Mouse (Mus musculus): ENCODE measurements around the gene Erp27. TPM values are rescaled to one million over a fixed set of nuclear protein-coding genes. Genes with fewer than 3 reads are reported as not detected.

Gene Erp27
- polyA plus RNA-seq, 1 experiment from 2014 or later, result not detected

GRCm38 (mm10) chr6:136941051-136942021, 19.4 kb upstream of the Erp27 start, which contains the start of gene Arhgdib:
Gene Arhgdib, minus strand, starts transcription at chr6:136941899.
- no peak within 1 kb of the TSS for H3K9ac ChIP-seq
- DNase-seq (ENCODE audit: low spot score), result no peak
- H3K4me3 ChIP-seq (replicated peaks; ENCODE audit: low read length), result no peak within 1 kb of the TSS
- H3K4me1 ChIP-seq (replicated peaks; ENCODE audit: control insufficient read depth, insufficient read depth, low read length), result no peaks in the 10 kb centered on the region
- peak within 1 kb of the TSS; percentile 22; the same call in 1 of the 2 replicates for H3K27ac ChIP-seq
- 57% methylated on average over 12 of the region's 12 CpGs for WGBS
- ATAC-seq (ENCODE audit: low FRiP score), result no peak
- H3K27me3 ChIP-seq (ENCODE audit: control insufficient read depth, insufficient read depth, low read length), result no peaks in the 10 kb centered on the region
- no peaks in the 10 kb centered on the region for H3K36me3 ChIP-seq (replicated peaks; ENCODE audit: control insufficient read depth, insufficient read depth)
- no peaks in the 10 kb centered on the region for H3K9me3 ChIP-seq (ENCODE audit: control insufficient read depth, low read length)
- H3K4me2 ChIP-seq (replicated peaks), result no peak within 1 kb of the TSS

GRCm38 (mm10) chr6:136940188-136940960, 18.4 kb upstream of the Erp27 start:
- ATAC-seq (ENCODE audit: low FRiP score), result no peak
- Histone ChIP-seq H3K4me1 (replicated peaks; ENCODE audit: control insufficient read depth, insufficient read depth, low read length) (no peaks in the 10 kb centered on the region), H3K36me3 (replicated peaks; ENCODE audit: control insufficient read depth, insufficient read depth) (no peaks in the 10 kb centered on the region), H3K27ac (no peak overlapping the region), H3K4me3 (replicated peaks; ENCODE audit: low read length) (no peak overlapping the region), H3K9me3 (ENCODE audit: control insufficient read depth, low read length) (no peaks in the 10 kb centered on the region), H3K27me3 (ENCODE audit: control insufficient read depth, insufficient read depth, low read length) (no peaks in the 10 kb centered on the region), H3K9ac (no peak overlapping the region), H3K4me2 (replicated peaks) (no peak overlapping the region)
- 76% methylated on average over 11 of the region's 11 CpGs for WGBS
- DNase-seq (ENCODE audit: low spot score), result no peak

GRCm38 (mm10) chr6:136939326-136940187, 17.6 kb upstream of the Erp27 start:
- no peaks in the 10 kb centered on the region for H3K36me3 ChIP-seq (replicated peaks; ENCODE audit: control insufficient read depth, insufficient read depth)
- no peaks in the 10 kb centered on the region for H3K9me3 ChIP-seq (ENCODE audit: control insufficient read depth, low read length)
- DNase-seq (ENCODE audit: low spot score), result no peak
- H3K9ac ChIP-seq, result no peak overlapping the region
- H3K4me2 ChIP-seq (replicated peaks), result no peak overlapping the region
- H3K27me3 ChIP-seq (ENCODE audit: control insufficient read depth, insufficient read depth, low read length), result no peaks in the 10 kb centered on the region
- H3K27ac ChIP-seq, result no peak overlapping the region
- H3K4me1 ChIP-seq (replicated peaks; ENCODE audit: control insufficient read depth, insufficient read depth, low read length), result no peaks in the 10 kb centered on the region
- no peak for ATAC-seq (ENCODE audit: low FRiP score)
- WGBS, result 77% methylated on average over 14 of the region's 14 CpGs
- no peak overlapping the region for H3K4me3 ChIP-seq (replicated peaks; ENCODE audit: low read length)

GRCm38 (mm10) chr6:136938331-136939126, 16.5 kb upstream of the Erp27 start:
- no peaks in the 10 kb centered on the region for H3K4me1 ChIP-seq (replicated peaks; ENCODE audit: control insufficient read depth, insufficient read depth, low read length)
- ATAC-seq (ENCODE audit: low FRiP score) (no peak), DNase-seq (ENCODE audit: low spot score) (no peak)
- H3K4me3 ChIP-seq (replicated peaks; ENCODE audit: low read length), result no peak overlapping the region
- no peak overlapping the region for H3K27ac ChIP-seq
- no peaks in the 10 kb centered on the region for H3K27me3 ChIP-seq (ENCODE audit: control insufficient read depth, insufficient read depth, low read length)
- WGBS, result 79% methylated on average over 18 of the region's 18 CpGs
- no peaks in the 10 kb centered on the region for H3K9me3 ChIP-seq (ENCODE audit: control insufficient read depth, low read length)
- no peak overlapping the region for H3K9ac ChIP-seq
- H3K36me3 ChIP-seq (replicated peaks; ENCODE audit: control insufficient read depth, insufficient read depth), result no peaks in the 10 kb centered on the region
- H3K4me2 ChIP-seq (replicated peaks), result no peak overlapping the region

- DNase-seq (ENCODE audit: low spot score) (no peak), ATAC-seq (ENCODE audit: low FRiP score) (no peak)
- no peak overlapping the region for H3K4me3 ChIP-seq (replicated peaks; ENCODE audit: low read length)
- WGBS, result 91% methylated on average over 3 of the region's 3 CpGs
- H3K27ac ChIP-seq, result no peak overlapping the region
- no peaks in the 10 kb centered on the region for H3K36me3 ChIP-seq (replicated peaks; ENCODE audit: control insufficient read depth, insufficient read depth)
- no peaks in the 10 kb centered on the region for H3K27me3 ChIP-seq (ENCODE audit: control insufficient read depth, insufficient read depth, low read length)
- H3K4me1 ChIP-seq (replicated peaks; ENCODE audit: control insufficient read depth, insufficient read depth, low read length), result no peaks in the 10 kb centered on the region
- H3K4me2 ChIP-seq (replicated peaks), result no peak overlapping the region
- no peaks in the 10 kb centered on the region for H3K9me3 ChIP-seq (ENCODE audit: control insufficient read depth, low read length)
- H3K9ac ChIP-seq, result no peak overlapping the region
Measured at GRCm38 (mm10) chr6:136937117-136937516, 15.1 kb upstream of the Erp27 start.

GRCm38 (mm10) chr6:136936361-136936760, 14.4 kb upstream of the Erp27 start:
- no peaks in the 10 kb centered on the region for H3K4me1 ChIP-seq (replicated peaks; ENCODE audit: control insufficient read depth, insufficient read depth, low read length)
- no peak overlapping the region for H3K4me3 ChIP-seq (replicated peaks; ENCODE audit: low read length)
- H3K9me3 ChIP-seq (ENCODE audit: control insufficient read depth, low read length), result no peaks in the 10 kb centered on the region
- no peaks in the 10 kb centered on the region for H3K36me3 ChIP-seq (replicated peaks; ENCODE audit: control insufficient read depth, insufficient read depth)
- H3K4me2 ChIP-seq (replicated peaks), result no peak overlapping the region
- WGBS, result 87% methylated on average over 9 of the region's 9 CpGs
- no peaks in the 10 kb centered on the region for H3K27me3 ChIP-seq (ENCODE audit: control insufficient read depth, insufficient read depth, low read length)
- H3K27ac ChIP-seq, result no peak overlapping the region
- no peak overlapping the region for H3K9ac ChIP-seq
- no peak for ATAC-seq (ENCODE audit: low FRiP score)
- no peak for DNase-seq (ENCODE audit: low spot score)

- no peaks in the 10 kb centered on the region for H3K36me3 ChIP-seq (replicated peaks; ENCODE audit: control insufficient read depth, insufficient read depth)
- no peak overlapping the region for H3K27ac ChIP-seq
- WGBS, result 68% methylated on average over 3 of the region's 3 CpGs
- ATAC-seq (ENCODE audit: low FRiP score) (no peak), DNase-seq (ENCODE audit: low spot score) (no peak)
- H3K4me2 ChIP-seq (replicated peaks), result no peak overlapping the region
- no peaks in the 10 kb centered on the region for H3K9me3 ChIP-seq (ENCODE audit: control insufficient read depth, low read length)
- 0 out of 2 replicates have a peak, but pooled peaks cover 2% of the 10 kb centered on the region for H3K4me1 ChIP-seq (replicated peaks; ENCODE audit: control insufficient read depth, insufficient read depth, low read length)
- no peaks in the 10 kb centered on the region for H3K27me3 ChIP-seq (ENCODE audit: control insufficient read depth, insufficient read depth, low read length)
- no peak overlapping the region for H3K9ac ChIP-seq
- H3K4me3 ChIP-seq (replicated peaks; ENCODE audit: low read length), result no peak overlapping the region
Measured at GRCm38 (mm10) chr6:136935233-136935632, 13.3 kb upstream of the Erp27 start.

GRCm38 (mm10) chr6:136934068-136934467, 12.1 kb upstream of the Erp27 start:
- Histone ChIP-seq H3K4me3 (replicated peaks; ENCODE audit: low read length) (no peak overlapping the region), H3K4me2 (replicated peaks) (no peak overlapping the region), H3K27ac (no peak overlapping the region), H3K9ac (no peak overlapping the region), H3K36me3 (replicated peaks; ENCODE audit: control insufficient read depth, insufficient read depth) (no peaks in the 10 kb centered on the region), H3K4me1 (replicated peaks; ENCODE audit: control insufficient read depth, insufficient read depth, low read length) (0 out of 2 replicates have a peak, but pooled peaks cover 2% of the 10 kb centered on the region), H3K27me3 (ENCODE audit: control insufficient read depth, insufficient read depth, low read length) (no peaks in the 10 kb centered on the region), H3K9me3 (ENCODE audit: control insufficient read depth, low read length) (no peaks in the 10 kb centered on the region)
- ATAC-seq (ENCODE audit: low FRiP score) (no peak), DNase-seq (ENCODE audit: low spot score) (no peak)
- WGBS, result 76% methylated on average over 7 of the region's 7 CpGs
